Mouse (Mus musculus) brain, embryonic 14.5 days (tissue): ENCODE data around the gene Zfp853. TPM values are rescaled to one million over a fixed set of nuclear protein-coding genes. Genes with fewer than 3 reads are reported as not detected.

Source experiments
- DNase-seq: peaks from one replicate; pipeline ENCODE4 v3.0.0-alpha.2; 2011; ENCODE audit warnings: low read depth
- CTCF ChIP-seq: fragments of 200-500 bp; IDR thresholded peaks from 2 replicates; pipeline ENCODE4 v1.5.1; 2012; ENCODE audit warnings: inconsistent platforms, mild to moderate bottlenecking, moderate library complexity, borderline replicate concordance; ENCODE audit not compliant: insufficient read depth, insufficient read length; ENCODE audit errors: extremely low read depth
- POLR2A ChIP-seq: fragments of 200-500 bp; IDR thresholded peaks from 2 replicates; pipeline ENCODE4 v1.6.1; 2012; ENCODE audit warnings: mild to moderate bottlenecking, inconsistent platforms, borderline replicate concordance; ENCODE audit not compliant: poor library complexity, insufficient read depth, insufficient read length, severe bottlenecking; ENCODE audit errors: extremely low read depth
- polyA plus RNA-seq: library from polyadenylated mRNA; depleted of rRNA; stranded (reverse); fragments of >200 nt; gene quantifications from 2 replicates; pipeline ENCODE4 v1.2.3, GENCODE M21; 2012

The Zfp853 gene
- polyA plus RNA-seq, 1 experiment = 3.8 TPM

- DNase-seq = no peak
- TF ChIP-seq POLR2A = no peak
- no peak for TF ChIP-seq CTCF
These were observed 5.0 kb downstream of the Zfp853 start for GRCm38 (mm10) chr5:143288378-143288911.

- TF ChIP-seq POLR2A = no peak
- no peak for TF ChIP-seq CTCF
- DNase-seq = peak; percentile 36
These were observed 5.6 kb downstream of the Zfp853 start for GRCm38 (mm10) chr5:143287774-143288328.

GRCm38 (mm10) chr5:143284762-143285161 lies 8.7 kb downstream of the Zfp853 start:
- TF ChIP-seq CTCF (peak; percentile 22; the same call in 1 of the 2 replicates), POLR2A (no peak)
- peak; percentile 13 for DNase-seq

DNA sequence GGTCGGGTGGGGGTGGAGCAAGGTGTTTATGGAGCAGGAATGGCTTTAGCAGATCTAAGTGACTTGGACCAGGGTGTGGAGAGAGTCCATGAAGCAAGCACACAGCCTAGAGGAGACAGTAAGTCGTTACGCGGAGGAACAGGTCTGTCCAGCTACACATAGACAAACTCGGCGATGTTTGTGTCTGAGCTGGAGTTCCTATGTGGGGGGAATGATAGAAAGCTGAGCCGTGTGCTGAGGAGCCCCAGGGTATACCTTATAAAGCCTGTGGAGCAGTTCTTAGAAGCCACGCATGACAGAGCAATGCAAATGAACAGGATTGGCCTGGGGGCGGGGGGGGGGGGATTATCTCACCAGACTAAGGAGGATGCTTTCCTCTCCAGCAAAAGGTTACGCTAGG lies 14.2 kb downstream of the Zfp853 start:
- no peak for DNase-seq
- TF ChIP-seq CTCF = no peak
- TF ChIP-seq POLR2A = no peak

- TF ChIP-seq CTCF (no peak), POLR2A (no peak)
- no peak for DNase-seq
These were observed 17.7 kb downstream of the Zfp853 start for GRCm38 (mm10) chr5:143275761-143276160.

GRCm38 (mm10) chr5:143272540-143273330 lies 20.7 kb downstream of the Zfp853 start:
- TF ChIP-seq CTCF (no peak), POLR2A (no peak)
- DNase-seq = peak; percentile 53

DNA sequence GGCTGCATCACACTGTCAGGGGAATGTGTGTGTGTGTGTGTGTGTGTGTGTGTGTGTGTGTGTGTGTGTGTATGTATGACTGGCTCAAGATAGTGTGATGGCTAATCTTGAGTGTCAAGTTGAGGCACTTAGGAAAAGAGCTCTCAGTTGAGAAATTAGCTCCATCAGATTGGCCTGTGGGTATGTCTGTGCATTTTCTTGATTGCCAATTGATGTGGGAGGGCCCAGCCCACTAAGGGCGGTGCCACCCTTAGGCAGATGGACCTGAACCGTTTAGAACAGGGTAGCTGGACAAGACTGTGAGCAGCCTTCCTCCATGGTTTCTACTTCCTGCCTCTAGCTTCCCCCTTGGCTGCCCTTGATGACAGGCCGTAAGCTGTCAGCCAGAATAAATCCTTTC lies 21.3 kb downstream of the Zfp853 start:
- TF ChIP-seq POLR2A (no peak), CTCF (no peak)
- no peak for DNase-seq

- TF ChIP-seq CTCF = no peak
- DNase-seq = no peak
These were observed 21.8 kb downstream of the Zfp853 start for GRCm38 (mm10) chr5:143271642-143272041.

DNA sequence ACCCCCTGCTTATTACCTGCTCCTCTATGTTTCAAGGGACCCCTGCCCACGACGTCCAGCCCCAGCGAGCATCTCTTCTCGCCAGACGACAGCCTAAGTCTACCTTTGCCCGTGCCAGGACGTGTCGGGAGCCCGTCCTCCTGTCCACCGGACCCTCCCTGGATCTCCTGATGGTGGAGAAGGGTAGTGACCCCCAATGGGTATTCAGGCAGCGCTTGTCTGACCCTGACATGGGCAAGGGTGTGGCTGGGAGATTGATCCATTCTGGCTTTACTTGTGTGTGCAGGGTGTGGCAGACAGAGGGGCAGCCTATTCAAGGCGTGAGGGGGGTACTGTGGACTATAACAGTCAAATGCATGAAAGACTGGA lies 23.3 kb downstream of the Zfp853 start:
- TF ChIP-seq POLR2A = no peak
- TF ChIP-seq CTCF = no peak
- no peak for DNase-seq

GRCm38 (mm10) chr5:143269363-143270150 lies 23.9 kb downstream of the Zfp853 start, which contains the start of gene Zfp316:
Gene Zfp316 (minus strand): TSS chr5:143270022.
- DNase-seq = peak; percentile 88
- peak; percentile 88 for TF ChIP-seq POLR2A
- no peak for TF ChIP-seq CTCF

DNA sequence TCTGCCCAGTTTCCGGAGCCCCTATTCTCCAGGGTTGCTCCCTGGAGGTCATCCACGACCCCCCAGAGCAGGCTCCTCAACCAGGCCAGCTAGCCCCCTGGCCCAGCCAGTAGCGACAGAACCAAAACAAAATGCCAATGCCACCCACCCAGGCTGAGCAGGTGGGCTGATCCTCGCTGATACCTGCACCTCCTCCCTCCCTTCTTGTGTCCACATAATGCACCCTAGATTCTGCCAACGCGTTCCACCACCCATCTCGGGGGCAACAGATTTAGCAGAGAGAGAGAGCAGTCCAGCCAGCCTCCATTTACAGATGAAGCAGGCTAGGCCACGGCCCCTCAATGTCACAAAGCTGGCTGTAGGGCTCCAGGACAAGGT lies 24.4 kb downstream of the Zfp853 start:
- DNase-seq = no peak
- TF ChIP-seq POLR2A = no peak
- TF ChIP-seq CTCF = no peak

GRCm38 (mm10) chr5:143266794-143267193 lies 26.6 kb downstream of the Zfp853 start:
- no peak for DNase-seq
- TF ChIP-seq CTCF (no peak), POLR2A (no peak)

DNA sequence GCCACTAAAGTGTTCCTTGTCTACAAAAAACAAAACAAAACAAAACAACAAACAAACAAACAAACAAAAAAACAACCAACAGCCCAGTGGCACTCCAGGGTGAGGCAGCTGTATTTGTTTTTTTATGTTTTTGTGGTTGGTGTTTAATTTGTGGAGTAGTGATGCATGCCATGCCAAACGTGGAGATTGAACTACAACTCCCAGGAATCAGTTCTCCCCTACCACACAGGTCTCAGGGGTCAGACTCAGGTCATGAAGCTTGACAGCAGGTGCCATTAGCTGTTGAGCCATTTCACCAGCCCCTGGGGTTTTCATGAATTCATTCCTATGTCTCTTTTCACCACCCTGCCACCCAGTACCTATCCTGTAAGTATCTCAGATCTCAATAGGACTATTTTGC lies 28.0 kb downstream of the Zfp853 start:
- no peak for DNase-seq
- no peak for TF ChIP-seq POLR2A
- TF ChIP-seq CTCF = no peak
